Mouse (Mus musculus) stomach, postnatal 0 days (tissue): ENCODE data around the gene Cyp21a1.

Experiments
- CTCF ChIP-seq: IDR thresholded peaks from 2 replicates; pipeline ENCODE4 v1.5.1; 2016; ENCODE audit warnings: antibody characterized with exemption, low read depth, mild to moderate bottlenecking, moderate library complexity
- EP300 ChIP-seq: optimal IDR thresholded peaks from 2 replicates; pipeline ENCODE3; 2016; ENCODE audit warnings: antibody characterized with exemption

GRCm38 (mm10) chr17:34808599-34809205 lies 4.3 kb upstream of the Cyp21a1 start:
- TF ChIP-seq CTCF (no peak), EP300 (no peak)
